Mouse (Mus musculus): Measurements from ENCODE around the gene Vmn1r2. TPM values are rescaled to one million over a fixed set of nuclear protein-coding genes. Genes with fewer than 3 reads are reported as not detected.
"Not testable (repeated sequence)": the region's sequence is repeated elsewhere in the genome, so short reads cannot be mapped to it uniquely, and the experiment has no call there.

The Vmn1r2 gene
- not detected in 2 replicates for polyA plus RNA-seq (2012; ENCODE audit: insufficient read depth, insufficient read length, missing spikeins)

- H3K4me3 ChIP-seq (ENCODE audit: insufficient read depth, low read length); H3K4me1 ChIP-seq (ENCODE audit: control insufficient read depth, insufficient read depth, low read length); H3K27ac ChIP-seq (ENCODE audit: insufficient read depth, low read depth, low read length): not testable (repeated sequence)
Measured at GRCm38 (mm10) chr4:3167020-3167419, at the start of gene Vmn1r2. Vmn1r2 (plus strand) TSS chr4:3167320.

GRCm38 (mm10) chr4:3147926-3148325 is 19.2 kb upstream of the Vmn1r2 start:
- H3K27ac ChIP-seq (ENCODE audit: insufficient read depth, low read depth, low read length); H3K4me1 ChIP-seq (ENCODE audit: control insufficient read depth, insufficient read depth, low read length); H3K4me3 ChIP-seq (ENCODE audit: insufficient read depth, low read length): not testable (repeated sequence)

- not testable (repeated sequence) for H3K27ac ChIP-seq (ENCODE audit: insufficient read depth, low read depth, low read length); H3K4me1 ChIP-seq (ENCODE audit: control insufficient read depth, insufficient read depth, low read length); H3K4me3 ChIP-seq (ENCODE audit: insufficient read depth, low read length)
Measured at GRCm38 (mm10) chr4:3153320-3153719, 13.8 kb upstream of the Vmn1r2 start.

GRCm38 (mm10) chr4:3164429-3164828 is 2.7 kb upstream of the Vmn1r2 start:
- H3K4me1 ChIP-seq (ENCODE audit: control insufficient read depth, insufficient read depth, low read length); H3K27ac ChIP-seq (ENCODE audit: insufficient read depth, low read depth, low read length); H3K4me3 ChIP-seq (ENCODE audit: insufficient read depth, low read length): not testable (repeated sequence)

- H3K4me1 ChIP-seq (ENCODE audit: control insufficient read depth, insufficient read depth, low read length): no peaks in the 10 kb centered on the region
- H3K27ac ChIP-seq (ENCODE audit: insufficient read depth, low read depth, low read length): no peak overlapping the region
- no peak overlapping the region for H3K4me3 ChIP-seq (ENCODE audit: insufficient read depth, low read length)
- TF ChIP-seq POLR2A (IDR thresholded peaks at IDR 0.05; ENCODE audit: borderline replicate concordance, low read depth, low read length) (no peak), CTCF (IDR thresholded peaks at IDR 0.05; ENCODE audit: low read depth, low read length) (no peak)
Measured at GRCm38 (mm10) chr4:3165046-3165445, 2.1 kb upstream of the Vmn1r2 start.

- not testable (repeated sequence) for H3K4me3 ChIP-seq (ENCODE audit: insufficient read depth, low read length); H3K27ac ChIP-seq (ENCODE audit: insufficient read depth, low read depth, low read length); H3K4me1 ChIP-seq (ENCODE audit: control insufficient read depth, insufficient read depth, low read length)
Measured at GRCm38 (mm10) chr4:3174586-3174985, 7.5 kb downstream of the Vmn1r2 start.

GRCm38 (mm10) chr4:3175756-3176155 is 8.6 kb downstream of the Vmn1r2 start:
- not testable (repeated sequence) for H3K4me1 ChIP-seq (ENCODE audit: control insufficient read depth, insufficient read depth, low read length); H3K4me3 ChIP-seq (ENCODE audit: insufficient read depth, low read length); H3K27ac ChIP-seq (ENCODE audit: insufficient read depth, low read depth, low read length)

GRCm38 (mm10) chr4:3176195-3176594 is 9.1 kb downstream of the Vmn1r2 start:
- not testable (repeated sequence) for H3K4me1 ChIP-seq (ENCODE audit: control insufficient read depth, insufficient read depth, low read length); H3K27ac ChIP-seq (ENCODE audit: insufficient read depth, low read depth, low read length); H3K4me3 ChIP-seq (ENCODE audit: insufficient read depth, low read length)

- H3K4me1 ChIP-seq (ENCODE audit: control insufficient read depth, insufficient read depth, low read length); H3K27ac ChIP-seq (ENCODE audit: insufficient read depth, low read depth, low read length); H3K4me3 ChIP-seq (ENCODE audit: insufficient read depth, low read length): not testable (repeated sequence)
Measured at GRCm38 (mm10) chr4:3176746-3177490, 9.8 kb downstream of the Vmn1r2 start.

- H3K27ac ChIP-seq (ENCODE audit: insufficient read depth, low read depth, low read length); H3K4me3 ChIP-seq (ENCODE audit: insufficient read depth, low read length); H3K4me1 ChIP-seq (ENCODE audit: control insufficient read depth, insufficient read depth, low read length): not testable (repeated sequence)
Measured at GRCm38 (mm10) chr4:3185258-3185657, 18.1 kb downstream of the Vmn1r2 start, which contains the start of gene Vmn1r3. Vmn1r3 (minus strand) TSS chr4:3185358.

GRCm38 (mm10) chr4:3209643-3210217 is 42.6 kb downstream of the Vmn1r2 start:
- H3K4me3 ChIP-seq (ENCODE audit: insufficient read depth, low read length); H3K27ac ChIP-seq (ENCODE audit: insufficient read depth, low read depth, low read length); H3K4me1 ChIP-seq (ENCODE audit: control insufficient read depth, insufficient read depth, low read length): not testable (repeated sequence)

- H3K27ac ChIP-seq (ENCODE audit: insufficient read depth, low read depth, low read length); H3K4me1 ChIP-seq (ENCODE audit: control insufficient read depth, insufficient read depth, low read length); H3K4me3 ChIP-seq (ENCODE audit: insufficient read depth, low read length): not testable (repeated sequence)
Measured at GRCm38 (mm10) chr4:3213349-3213748, 46.2 kb downstream of the Vmn1r2 start.

GRCm38 (mm10) chr4:3216382-3216781 is 49.3 kb downstream of the Vmn1r2 start:
- not testable (repeated sequence) for H3K27ac ChIP-seq (ENCODE audit: insufficient read depth, low read depth, low read length); H3K4me3 ChIP-seq (ENCODE audit: insufficient read depth, low read length); H3K4me1 ChIP-seq (ENCODE audit: control insufficient read depth, insufficient read depth, low read length)

Data from bone marrow macrophage, adult 2 months (primary cell).